Mouse (Mus musculus) forelimb bud, embryonic 11.5 days (tissue): ENCODE data around the gene Prkrip1.

Experiments
- DNase-seq: peaks from one replicate; pipeline ENCODE4 v3.0.0-alpha.2; 2012; ENCODE audit warnings: low read depth, low spot score

Prkrip1 gene

DNA sequence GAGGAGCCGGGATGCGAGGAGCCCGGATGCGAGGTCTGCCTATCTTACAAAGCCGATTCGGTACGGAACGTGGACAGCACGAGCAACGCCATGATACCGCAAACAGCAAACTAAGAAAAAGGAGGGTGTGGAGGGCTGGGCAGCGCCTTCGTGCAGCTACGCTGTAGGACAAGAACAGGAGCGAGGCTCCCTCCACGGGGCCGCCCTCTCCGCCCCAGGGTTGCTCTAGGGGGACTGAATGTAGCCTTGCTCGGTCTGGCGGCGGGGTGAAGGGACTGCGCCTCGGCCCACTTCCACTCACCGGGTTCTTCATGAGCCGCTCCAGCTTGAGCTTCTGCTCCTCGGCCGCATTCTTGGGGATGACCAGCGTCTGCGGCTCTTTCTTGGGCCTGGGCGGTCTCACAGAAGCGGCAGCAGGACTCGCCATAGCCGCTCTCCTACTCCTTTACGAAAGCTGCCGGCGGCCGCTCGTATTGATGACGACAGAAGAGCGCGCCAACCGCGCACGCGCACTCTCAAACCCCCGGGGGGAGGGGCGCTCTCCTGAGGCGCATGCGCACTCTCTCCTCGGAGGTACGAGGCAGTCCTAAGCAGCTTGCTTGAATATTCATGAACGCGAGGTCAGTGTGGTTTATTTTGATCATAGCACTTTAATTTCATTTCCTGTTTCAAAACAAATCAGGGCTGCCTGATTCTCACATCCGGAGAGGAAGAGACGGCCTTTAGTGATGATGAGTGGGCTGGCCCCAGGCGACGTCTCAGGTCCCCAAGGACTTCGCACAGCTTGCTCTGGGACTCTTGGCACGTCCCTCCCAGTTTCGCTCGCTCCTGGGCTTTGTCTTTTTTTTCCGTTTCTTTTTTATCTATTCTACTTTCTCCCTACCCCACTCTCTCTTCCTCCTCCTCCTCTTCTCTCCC lies at the start of gene Prkrip1:
TSS of gene Prkrip1 (minus strand) at position 490 of the 918 bp plus-strand sequence.
- DNase-seq = peak; percentile 99

DNA sequence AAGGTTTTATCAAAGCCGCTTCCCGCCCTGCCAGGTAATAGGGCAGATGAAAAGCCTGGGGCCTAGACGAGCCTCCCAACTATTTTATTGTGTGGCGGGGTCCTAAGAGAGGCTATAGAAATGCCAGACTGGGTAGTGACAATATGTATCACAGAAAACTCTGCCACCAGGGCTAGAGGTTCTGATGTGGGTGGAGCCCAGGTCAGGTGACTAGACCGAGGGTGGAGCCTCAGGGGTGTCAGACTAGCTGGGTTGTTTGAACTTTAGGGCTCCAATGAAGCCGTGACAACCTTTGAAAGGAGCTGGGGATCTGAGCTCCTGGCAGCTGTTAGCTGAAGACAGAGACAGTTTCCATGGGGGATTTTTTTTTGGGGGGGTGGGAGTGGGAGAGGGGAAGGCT lies 49.7 kb upstream of the Prkrip1 start:
- DNase-seq = no peak

DNA sequence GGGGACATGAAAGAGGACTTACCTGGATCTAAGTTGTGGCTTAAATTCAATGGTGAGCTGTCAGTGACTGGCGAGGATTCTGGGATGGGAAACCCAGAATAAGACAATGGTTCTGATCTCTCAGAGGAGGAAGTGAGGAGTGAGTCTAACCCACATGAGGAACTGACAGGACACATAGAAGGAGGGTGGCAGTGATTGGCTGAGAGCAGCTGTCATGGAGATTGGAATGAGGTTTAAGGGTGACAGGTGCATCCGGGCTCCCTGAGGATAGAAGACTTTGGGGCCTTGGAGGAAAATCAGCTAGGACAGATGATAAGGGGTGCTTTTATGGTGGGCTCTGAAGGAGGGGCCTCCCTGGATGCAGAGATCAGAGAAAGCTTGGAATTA lies 47.7 kb upstream of the Prkrip1 start, which contains the start of gene Sh2b2:
TSS of gene Sh2b2 (minus strand) at position 105 of the 387 bp plus-strand sequence.
- DNase-seq = no peak

DNA sequence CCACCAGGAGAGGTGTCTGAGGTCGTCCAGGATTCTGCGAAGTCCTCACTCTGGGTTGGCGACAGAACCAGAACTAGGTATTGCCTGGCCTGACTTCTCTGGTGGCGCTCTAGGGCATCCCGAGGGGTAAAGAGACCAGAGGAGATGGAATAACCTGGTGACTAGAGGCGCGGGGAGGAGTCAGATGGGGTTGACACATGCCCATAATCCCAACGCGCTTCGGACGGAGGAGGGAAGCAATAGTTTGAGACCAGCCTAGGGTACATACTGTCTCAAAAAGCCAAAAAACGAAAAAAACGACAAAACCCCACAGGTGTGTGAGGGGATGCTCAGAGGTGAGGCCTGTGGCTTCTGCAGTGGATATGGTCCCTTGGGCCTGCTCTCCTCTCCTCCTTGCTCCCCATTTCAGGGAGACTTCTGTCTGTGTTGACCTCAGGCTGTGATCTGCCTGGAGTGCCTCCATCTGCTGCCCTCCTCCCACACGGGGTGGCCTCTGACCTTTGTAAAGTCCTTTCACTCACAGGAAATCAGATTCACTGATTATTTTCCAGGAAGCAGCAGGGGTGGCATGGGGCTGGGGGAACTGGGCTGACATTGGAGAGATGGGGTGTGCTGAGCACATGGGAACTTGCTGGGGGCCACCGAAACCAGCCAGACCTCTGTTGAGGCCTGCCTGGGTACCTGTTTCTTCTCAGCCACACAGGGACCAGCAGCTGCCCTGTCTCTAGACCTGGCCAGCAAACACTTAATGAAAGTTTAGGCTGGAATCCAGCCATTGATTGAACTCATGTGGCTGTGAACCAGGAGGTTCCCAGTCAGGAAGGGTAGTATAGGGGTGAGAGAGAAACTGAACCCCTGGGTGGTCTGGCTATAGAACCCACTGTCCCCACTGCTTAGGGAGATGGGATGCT lies 47.0 kb upstream of the Prkrip1 start:
- no peak for DNase-seq

DNA sequence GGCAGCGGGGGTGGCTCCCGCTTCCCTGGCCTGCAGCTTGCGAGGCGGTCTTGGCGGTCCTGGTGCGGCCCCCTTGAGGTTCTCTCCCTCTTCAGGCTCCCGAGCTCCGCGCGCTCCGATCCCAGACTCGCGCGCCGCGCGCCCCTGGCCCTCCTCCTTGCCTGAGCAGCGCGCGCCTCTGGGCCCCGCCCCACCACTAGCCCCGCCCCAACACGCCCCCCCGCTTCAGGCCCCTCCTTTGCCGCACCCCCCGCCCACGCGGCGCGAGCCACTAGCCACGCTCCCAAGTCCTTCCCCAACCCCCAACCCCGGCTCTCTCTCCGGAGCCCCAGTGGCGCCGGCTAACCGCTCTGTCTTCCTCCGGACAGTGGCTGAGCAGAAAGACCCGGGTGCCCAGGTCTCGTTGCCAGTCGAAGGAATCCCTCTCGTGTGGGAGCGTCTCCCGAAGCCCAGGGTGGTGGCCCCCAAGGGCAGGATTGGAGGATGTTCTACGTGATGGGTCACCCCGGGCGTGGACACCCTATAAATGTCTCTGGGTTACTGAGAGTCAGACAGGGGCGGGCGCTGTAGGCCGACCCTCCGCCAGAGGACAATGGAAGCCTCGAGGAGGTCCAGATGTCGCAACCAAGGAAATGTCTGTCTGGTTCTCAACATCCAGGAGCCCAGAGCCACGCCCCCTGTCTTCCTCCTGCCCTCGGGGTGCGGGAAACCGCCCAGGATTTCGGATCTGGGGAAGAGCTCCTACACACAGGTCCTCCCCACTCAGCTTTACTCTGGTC lies 46.2 kb upstream of the Prkrip1 start:
- DNase-seq = peak; percentile 86

DNA sequence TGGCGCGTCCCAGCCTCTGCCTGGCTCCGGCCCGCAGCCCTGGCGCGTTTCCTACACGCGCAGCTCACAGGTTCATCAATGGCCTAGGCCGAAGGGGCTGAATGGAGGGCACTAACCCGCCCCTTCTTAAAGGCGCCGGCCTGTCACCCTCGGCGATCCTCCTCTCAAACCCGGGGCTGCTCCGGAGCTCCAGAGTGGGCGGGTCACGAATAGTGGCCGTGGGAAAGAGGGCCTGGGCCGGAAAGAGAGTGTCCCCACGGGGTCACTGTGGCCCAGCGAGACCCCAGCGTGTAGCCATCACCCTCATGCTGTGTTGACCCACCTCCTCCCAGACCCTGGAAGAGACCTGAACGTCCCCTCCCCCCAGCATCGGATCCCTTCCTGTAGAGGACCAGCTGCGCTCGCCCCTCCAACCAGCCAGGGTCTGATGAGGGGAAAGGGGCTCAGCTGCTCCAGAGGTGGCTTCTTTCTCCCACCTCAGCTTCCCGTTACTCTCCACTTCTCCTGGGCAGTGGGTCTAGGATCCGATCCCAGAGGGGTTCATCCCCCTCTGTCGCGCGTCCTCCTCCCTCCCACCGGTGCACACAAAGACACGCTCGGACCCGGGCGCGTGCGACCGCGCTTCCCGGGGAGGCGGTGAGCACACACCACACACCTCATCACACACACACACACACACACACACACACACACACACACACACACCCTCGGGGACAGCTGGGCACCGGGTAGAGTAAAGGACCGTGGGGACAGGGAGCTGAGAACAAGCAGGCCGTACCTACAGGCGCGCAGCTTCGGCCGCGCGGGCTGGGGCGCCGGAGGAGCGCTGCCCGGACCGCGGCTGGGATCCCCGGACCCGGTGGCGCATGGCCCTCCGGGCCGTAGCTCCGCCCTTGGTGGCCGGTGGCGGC lies 45.3 kb upstream of the Prkrip1 start:
- DNase-seq = peak; percentile 49

DNA sequence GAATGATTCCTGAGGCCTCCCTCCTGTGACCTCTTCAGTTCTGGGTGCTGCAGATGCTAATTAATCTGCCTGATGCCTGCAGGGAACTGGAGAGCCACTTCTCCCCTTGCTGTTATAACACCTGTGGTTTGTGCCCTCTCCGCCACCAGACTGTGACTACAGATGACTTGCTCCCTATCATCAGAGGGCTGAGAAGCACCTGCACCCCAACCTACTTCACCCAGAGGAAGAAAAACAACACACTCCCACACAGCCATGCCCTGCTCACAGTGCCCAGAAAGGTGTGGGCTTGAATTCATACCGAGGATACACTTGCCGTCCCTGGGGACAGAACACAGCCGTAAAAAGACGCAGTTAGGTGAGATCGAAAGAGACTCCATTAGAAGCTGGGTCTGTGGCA lies 42.4 kb upstream of the Prkrip1 start:
- DNase-seq = no peak

DNA sequence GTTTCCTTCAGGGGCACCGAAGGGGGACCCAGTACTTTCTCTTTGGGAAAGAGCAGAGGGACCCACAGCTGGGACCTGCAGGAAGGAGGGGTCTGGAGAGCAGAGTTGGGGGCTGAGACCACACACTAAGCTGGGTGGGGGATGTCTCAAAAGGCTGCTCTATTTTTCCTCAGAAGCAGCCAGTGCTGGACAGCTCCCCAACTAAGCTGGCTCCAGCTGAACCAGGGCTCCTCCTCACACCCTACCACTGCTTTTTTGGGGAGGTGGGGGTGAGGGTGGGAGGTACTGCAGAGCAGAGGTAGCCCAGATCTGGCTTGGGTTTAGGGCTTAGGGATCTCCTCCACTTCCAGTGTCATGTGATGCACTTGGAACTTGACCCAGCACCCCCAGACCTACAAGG lies 41.6 kb upstream of the Prkrip1 start:
- DNase-seq = peak; percentile 20

DNA sequence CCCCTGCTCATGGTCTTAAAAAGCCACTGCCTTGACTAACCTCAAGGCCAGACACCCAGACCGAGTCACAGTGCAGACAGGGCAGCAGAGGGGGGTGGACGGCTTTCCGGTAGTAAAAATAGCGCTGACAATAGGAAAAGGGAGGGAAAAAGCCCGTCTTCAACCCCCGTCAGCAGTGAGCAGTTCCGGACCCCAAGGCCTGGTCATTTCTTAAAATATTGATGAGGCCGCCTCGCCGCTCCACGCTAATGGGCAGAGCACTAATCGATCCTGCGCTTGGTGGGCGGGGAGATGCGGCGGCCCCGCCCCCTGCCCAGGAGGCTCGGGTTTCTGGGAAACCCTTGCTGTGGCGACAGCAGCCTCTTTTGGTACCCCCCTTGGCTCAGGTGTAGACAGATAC lies 38.8 kb upstream of the Prkrip1 start:
- no peak for DNase-seq

DNA sequence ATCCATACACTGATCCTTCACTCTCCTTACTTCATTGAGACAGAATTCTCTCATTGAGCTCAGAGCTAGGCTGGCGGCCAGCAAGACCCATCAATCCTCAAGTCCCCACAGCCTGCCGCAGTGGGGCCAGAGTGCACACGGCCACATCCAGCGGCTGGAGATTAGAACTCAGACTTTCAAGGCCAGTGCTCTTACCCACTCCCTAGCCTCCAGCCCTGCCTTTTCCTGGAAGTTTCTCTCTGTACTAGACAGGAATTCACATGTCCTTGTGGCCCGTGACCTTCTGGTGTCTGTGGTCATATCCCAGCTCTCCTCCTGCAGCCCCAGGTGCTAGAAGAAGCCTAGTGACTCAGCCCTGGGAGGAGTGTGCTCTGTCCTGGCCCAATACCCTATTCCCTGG lies 37.8 kb upstream of the Prkrip1 start:
- DNase-seq = no peak

DNA sequence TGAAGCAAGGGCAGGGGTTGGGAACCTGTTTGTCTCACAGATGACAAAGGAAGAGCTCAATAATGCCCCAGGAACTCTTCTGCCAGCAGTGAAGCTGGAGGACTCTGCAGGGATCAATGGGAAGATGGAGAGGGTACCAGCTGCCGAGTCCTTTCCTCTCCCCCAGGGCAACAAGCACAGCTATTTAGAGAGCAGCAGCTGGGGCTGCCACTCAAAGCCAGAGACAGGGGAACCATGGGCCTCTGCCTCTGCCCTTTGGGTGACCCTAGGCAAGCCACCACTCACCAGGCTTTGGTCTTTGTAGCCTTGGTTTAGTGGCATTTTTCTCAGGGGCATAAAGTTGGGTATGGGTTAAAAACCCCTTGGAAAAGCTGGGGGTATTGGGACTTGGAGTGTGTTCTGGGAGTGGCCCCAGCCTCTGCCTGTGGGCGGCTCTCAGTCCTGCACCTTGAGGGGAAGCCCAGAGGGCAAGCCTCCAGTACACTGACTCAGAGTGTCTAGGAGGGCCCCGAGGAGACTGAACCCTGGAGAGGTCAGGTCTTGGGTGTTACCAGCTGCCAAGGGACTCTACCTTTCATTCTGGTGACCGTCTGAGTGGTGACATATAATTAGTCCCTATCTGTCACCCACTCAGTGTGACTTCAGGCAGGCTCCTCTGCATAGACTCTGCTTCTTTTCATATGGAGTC lies 31.7 kb upstream of the Prkrip1 start:
- DNase-seq = no peak

DNA sequence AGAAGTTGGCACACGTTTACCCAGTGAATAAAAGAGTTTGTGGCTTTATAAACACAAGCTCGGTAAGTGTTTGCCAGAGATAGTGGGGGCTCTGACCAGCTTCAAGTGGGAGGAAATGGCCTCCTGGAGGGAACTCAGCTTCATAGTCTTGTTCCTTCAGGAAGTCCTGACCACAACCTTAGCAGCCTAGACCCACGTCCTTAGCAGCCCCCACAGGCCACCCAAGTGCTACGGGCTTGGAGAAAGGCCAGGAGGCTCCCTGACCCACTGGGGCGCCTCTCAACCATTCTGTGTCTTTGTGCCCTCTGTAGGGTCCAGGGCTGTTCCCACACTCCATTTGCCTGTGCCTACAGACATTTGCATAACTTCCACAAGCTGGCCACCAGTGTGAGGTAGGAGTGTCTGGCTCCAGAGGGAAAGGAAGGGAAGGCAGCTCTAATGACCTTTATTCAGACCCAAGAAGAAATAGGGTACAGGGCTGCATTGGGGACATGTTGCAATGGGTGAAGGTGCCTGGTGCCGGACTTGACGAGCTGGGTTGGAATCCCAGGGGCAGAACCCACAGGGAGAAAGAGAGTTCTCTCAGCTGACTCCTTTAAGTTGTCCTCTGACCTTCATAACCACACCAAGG lies 27.6 kb upstream of the Prkrip1 start:
- no peak for DNase-seq

DNA sequence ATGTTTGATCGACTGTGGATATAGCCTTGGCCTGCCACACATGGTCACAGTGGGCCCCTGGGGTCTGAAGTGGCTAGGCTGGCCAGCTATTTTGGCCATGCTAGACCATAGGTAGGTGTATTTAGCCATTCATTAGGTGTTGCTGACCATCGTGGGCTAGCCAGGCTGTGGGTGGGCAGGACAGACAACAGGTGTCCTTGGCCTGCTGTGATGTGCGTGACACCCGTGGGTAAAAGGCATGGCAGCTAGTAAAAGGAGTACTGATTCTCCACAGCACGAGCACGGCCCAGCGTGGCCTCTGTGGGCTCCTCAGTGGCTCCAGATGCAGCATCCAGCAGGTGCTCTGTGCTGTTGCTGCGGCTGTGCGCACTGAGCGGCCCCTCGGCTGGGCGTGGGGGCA lies 19.8 kb upstream of the Prkrip1 start:
- no peak for DNase-seq

DNA sequence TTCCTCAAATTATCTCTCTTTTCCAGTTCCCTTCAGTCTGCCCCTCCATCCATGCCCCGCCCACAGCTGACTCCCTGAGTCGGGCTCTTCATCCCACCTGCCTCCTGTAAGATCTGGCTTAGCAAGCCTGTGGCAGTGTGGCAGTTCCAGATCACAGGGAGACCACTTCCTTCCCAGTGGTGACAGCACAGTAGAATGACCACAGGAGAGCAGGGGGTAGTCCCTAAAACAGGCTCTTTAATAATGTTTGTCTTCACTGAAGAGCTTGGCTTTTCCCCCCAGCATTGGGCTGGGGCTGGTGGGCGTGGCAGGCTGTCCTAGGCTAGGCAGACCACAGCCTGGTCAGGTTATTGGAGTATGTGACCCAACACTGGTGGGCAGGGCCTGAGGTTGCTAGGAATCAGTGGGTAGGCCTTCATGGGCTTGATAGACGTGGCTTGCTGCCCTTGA lies 19.2 kb upstream of the Prkrip1 start:
- DNase-seq = no peak

DNA sequence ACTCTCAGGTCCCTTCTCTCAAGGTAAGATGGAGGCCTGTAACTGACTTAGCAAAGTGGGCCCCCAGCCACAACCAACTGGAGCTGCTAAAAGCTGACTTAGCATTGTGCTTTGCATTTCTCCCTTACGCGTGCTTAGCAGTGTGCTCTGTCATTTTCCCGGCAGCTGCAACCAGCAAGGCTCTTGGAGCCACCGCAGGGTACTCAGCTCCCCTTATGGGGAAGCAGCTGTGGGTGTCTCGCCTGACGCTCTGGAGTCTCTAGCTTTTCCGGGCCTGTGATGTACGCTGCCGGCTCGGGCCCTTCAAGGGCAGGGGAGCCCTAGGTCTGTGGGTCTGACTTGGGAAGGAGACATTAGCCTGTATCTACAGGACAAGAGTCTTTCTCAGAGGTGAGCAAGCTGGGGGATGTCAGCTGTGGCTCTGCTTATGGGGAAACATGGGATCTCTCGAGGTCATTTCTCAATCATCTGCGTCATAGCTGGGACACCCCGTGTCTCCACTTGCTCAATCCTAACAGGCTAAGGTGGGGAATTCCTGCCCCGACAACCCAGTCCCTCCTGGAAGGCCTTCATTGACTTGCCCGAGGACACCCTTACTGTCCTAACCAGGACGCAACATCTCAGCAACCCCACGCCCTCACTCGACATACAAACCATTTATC lies 18.4 kb upstream of the Prkrip1 start:
- DNase-seq = no peak

DNA sequence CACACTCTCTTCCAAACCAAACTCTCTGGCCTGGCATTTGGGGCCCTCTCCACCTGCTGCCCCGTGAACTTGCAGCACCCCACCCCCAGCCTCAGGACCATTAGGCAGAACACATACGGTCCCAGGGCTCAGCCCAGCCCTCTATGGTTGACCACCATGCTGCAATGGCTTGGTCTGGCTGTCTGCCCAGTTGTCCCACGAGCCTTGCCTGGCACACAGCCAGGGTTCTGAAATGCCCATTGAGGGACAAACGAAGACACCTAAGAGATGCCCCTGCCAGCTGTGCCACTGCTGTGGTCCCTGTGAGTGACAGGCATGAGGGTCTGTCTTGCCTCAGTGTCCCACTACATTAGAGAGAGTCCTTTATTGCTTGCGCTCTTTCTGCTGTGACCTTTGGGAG lies 17.2 kb upstream of the Prkrip1 start:
- DNase-seq = no peak

DNA sequence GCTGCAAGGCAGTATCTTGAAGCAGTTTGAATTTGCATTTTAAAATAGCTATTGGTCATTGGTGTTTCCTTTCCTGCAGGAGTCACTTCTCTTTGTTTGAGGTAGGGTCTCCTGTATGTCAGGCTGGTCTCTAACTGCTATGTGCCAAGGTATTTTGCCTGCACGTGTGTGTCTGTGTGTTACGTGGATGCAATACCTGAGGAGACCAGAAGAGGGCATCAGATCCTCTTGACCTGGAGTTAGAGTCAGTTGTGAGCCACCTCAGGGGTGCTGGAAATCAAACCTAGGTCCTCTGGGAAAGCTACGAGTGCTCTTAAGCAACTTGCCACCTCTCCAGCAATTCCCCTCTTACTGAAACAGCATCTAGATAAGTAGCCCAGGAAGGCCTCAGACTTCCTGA lies 16.4 kb upstream of the Prkrip1 start:
- no peak for DNase-seq

DNA sequence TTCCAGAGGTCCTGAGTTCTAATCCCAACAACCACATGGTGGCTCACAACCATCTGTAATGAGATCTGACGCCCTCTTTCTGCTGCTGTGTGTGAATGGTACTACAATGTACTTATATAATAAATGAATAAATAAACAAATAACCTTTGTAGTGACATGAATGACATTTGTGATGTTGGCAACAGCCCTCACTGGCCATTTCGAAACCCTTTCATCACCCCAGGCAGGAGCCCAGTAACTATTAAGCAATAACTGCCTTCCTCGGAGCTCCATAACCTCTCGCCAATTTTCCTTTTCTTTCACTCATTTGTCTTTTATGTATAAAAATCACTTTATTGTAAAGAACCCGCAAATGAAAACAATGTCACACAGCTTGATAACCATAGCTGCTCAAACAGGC lies 15.0 kb upstream of the Prkrip1 start:
- DNase-seq = no peak

DNA sequence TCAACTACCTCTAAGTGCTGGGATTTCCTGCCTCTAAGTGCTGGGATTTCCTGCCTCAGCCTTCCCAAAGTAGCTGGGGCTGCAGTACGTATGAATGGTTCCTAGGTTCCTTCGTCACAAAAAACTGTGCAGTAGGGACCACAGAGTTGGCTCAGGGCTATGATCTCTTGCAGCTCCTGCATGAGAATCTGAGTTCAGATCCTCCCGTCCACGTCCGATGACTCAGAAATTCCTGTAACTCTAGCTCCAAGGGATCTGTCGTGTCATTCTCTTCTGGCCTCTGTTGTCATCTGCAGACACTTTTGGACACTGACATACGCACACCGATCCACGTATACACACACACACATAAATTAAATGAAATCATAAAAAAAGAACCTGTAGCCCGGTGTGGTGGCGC lies 14.0 kb upstream of the Prkrip1 start:
- no peak for DNase-seq
